Mouse (Mus musculus) embryonic fibroblast, embryonic 13.5 days (primary cell): ENCODE measurements around the gene Esp22.

ENCODE experiments used
- CTCF ChIP-seq: IDR thresholded peaks from 2 replicates; pipeline ENCODE4 v1.5.1; 2011; ENCODE audit warnings: mild to moderate bottlenecking, control low read depth, low read length, moderate library complexity, borderline replicate concordance; ENCODE audit not compliant: insufficient read depth
- POLR2A ChIP-seq: IDR thresholded peaks from 2 replicates; pipeline ENCODE4 v1.6.1; 2011; ENCODE audit warnings: low read depth, mild to moderate bottlenecking, control low read depth, low read length, moderate library complexity

DNA sequence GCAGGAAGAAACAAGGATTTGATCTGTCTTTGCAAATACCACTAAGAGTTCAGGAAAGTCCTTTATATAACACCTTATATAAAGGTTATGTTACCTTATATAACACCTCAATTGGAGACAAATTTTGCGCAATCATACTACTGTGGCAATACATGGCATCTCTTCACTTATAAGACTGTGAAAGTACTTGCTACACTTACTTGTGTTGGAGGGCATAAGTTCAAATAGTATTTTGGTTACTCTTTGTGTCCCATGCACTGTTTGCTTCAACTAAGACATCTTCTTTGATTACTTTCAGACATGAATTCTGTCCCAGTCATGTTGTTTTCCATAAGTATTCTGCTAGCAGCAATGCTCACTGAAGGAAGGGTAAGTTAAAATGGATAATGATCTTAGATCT is at the start of gene Esp22:
- TF ChIP-seq CTCF, result no peak
- no peak for TF ChIP-seq POLR2A
